Mouse (Mus musculus) myocyte (in vitro differentiated cells): ENCODE results near the gene Pde6d. TPM values are rescaled to one million over a fixed set of nuclear protein-coding genes. Genes with fewer than 3 reads are reported as not detected.
A peak's percentile ranks its signal among the peaks of the same experiment; 100 is the strongest.

ENCODE experiments used
- H3K27me3 ChIP-seq: one replicate; pipeline ENCODE4 v1.6.1; 2011; ENCODE audit not compliant: control insufficient read depth, insufficient read depth, insufficient read length
- H3K36me3 ChIP-seq: one replicate; pipeline ENCODE4 v1.6.1; 2011; ENCODE audit not compliant: control insufficient read depth, insufficient read depth
- H3K4me2 ChIP-seq: one replicate; pipeline ENCODE4 v1.6.1; 2011; ENCODE audit warnings: low read depth, control low read depth
- H3K4me3 ChIP-seq: one replicate; pipeline ENCODE4 v1.5.1; 2011; ENCODE audit warnings: mild to moderate bottlenecking, control low read depth, moderate library complexity
- H3K79me2 ChIP-seq: one replicate; pipeline ENCODE4 v1.6.1; 2011; ENCODE audit not compliant: control insufficient read depth, insufficient read depth
- H3ac ChIP-seq: one replicate; pipeline ENCODE4 v1.6.1; 2011; ENCODE audit not compliant: control insufficient read depth, insufficient read length
- CEBPB ChIP-seq: IDR thresholded peaks from 2 replicates; pipeline ENCODE4 v1.6.1; 2011; ENCODE audit warnings: mild to moderate bottlenecking, moderate library complexity; ENCODE audit not compliant: poor library complexity, insufficient read depth, severe bottlenecking
- E2F4 ChIP-seq: IDR thresholded peaks from one replicate; pipeline ENCODE4 v1.6.1; 2011; ENCODE audit warnings: mild to moderate bottlenecking, control low read depth, moderate library complexity; ENCODE audit not compliant: insufficient read depth
- MAX ChIP-seq: IDR thresholded peaks from one replicate; pipeline ENCODE4 v1.6.1; 2011; ENCODE audit warnings: low read depth, mild to moderate bottlenecking, control low read depth
- MYOD1 ChIP-seq, 3 experiments: IDR thresholded peaks; one replicate each; pipeline ENCODE4 v1.6.1; 2011; ENCODE audit warnings: control low read depth in 2 of 3, low read depth in 2 of 3, mild to moderate bottlenecking in 2 of 3, moderate library complexity in 1 of 3; ENCODE audit not compliant: insufficient read length in 2 of 3, control insufficient read depth in 1 of 3
- MYOG ChIP-seq, 3 experiments: IDR thresholded peaks; one replicate each; pipeline ENCODE4 v1.6.1; 2011; ENCODE audit warnings: control low read depth in 2 of 3, low read depth in 2 of 3, mild to moderate bottlenecking in 2 of 3; ENCODE audit not compliant: insufficient read length in 2 of 3, control insufficient read depth in 1 of 3, insufficient read depth in 1 of 3
- POLR2A ChIP-seq: IDR thresholded peaks from one replicate; pipeline ENCODE4 v1.6.1; 2011; ENCODE audit warnings: low read depth, mild to moderate bottlenecking, control low read depth, moderate library complexity; ENCODE audit not compliant: insufficient read length
- POLR2AphosphoS2 ChIP-seq: IDR thresholded peaks from one replicate; pipeline ENCODE4 v1.6.1; 2011; ENCODE audit warnings: low read depth, control low read depth; ENCODE audit not compliant: insufficient read length
- REST ChIP-seq: IDR thresholded peaks from one replicate; pipeline ENCODE4 v1.6.1; 2011; ENCODE audit warnings: mild to moderate bottlenecking, control low read depth, moderate library complexity; ENCODE audit not compliant: insufficient read depth, insufficient read length
- SRF ChIP-seq: IDR thresholded peaks from one replicate; pipeline ENCODE4 v1.6.1; 2011; ENCODE audit warnings: low read depth; ENCODE audit not compliant: control insufficient read depth, insufficient read length
- TCF12 ChIP-seq: IDR thresholded peaks from one replicate; pipeline ENCODE4 v1.6.1; 2011; ENCODE audit warnings: mild to moderate bottlenecking, control low read depth; ENCODE audit not compliant: poor library complexity, insufficient read depth, severe bottlenecking
- TCF3 ChIP-seq: IDR thresholded peaks from one replicate; pipeline ENCODE4 v1.6.1; 2011; ENCODE audit warnings: low read depth, control low read depth; ENCODE audit not compliant: insufficient read length
- USF1 ChIP-seq: IDR thresholded peaks from one replicate; pipeline ENCODE4 v1.6.1; 2011; ENCODE audit warnings: low read depth, mild to moderate bottlenecking, control low read depth, moderate library complexity
- polyA plus RNA-seq: library from polyadenylated mRNA; unstranded; fragments of >200 nt; fragmentation: generic; extraction: Trizol; gene quantifications from one replicate; pipeline ENCODE4 v1.2.1, GENCODE M21; 2012; ENCODE audit warnings: missing spikeins

Gene Pde6d
- polyA plus RNA-seq, 1 experiment, result 50.0 TPM

DNA sequence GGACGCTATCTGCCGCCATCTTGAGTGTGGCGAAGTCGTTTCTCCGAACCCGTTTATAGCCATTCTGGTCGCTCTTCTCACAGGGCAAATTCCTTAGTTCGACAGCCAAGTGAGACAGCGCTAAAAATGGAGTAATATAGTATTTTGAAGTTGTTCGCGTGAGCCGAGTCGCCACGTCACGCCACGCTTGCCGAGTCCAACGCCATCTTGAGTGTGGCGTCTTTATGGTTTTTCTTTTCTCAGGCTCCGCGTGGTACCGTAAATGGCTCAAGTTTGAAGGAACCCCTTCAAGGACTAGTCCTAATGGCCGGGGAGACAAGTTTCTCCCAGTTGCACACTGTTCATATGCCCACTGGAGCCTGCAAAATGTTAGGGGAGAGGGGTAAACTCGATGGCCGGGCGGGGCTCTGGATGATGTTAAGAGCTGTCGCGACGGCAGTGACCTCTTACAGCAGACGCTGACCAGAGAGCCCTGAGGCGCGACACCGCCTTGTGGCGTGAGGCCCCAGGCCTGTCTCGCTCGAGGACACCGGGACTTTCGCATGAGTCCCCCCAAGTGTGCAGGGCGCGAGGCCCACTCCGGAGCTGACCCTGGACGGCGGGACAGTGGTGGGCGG is 56.8 kb downstream of the Pde6d start:
- Histone ChIP-seq H3K4me2 (peak overlapping the region; percentile 99), H3K4me3 (peak overlapping the region; percentile 81), H3ac (peak overlapping the region; percentile 85), H3K27me3 (no peaks in the 10 kb centered on the region), H3K79me2 (peaks cover 36% of the 10 kb centered on the region), H3K36me3 (peaks cover 14% of the 10 kb centered on the region)
- TF ChIP-seq USF1 (no peak), REST (peak; percentile 64), E2F4 (no peak), CEBPB (no peak), SRF (no peak), MYOD1 (IDR thresholded peaks at IDR 0.05; ENCODE audit: control insufficient read depth in 1 of 3, insufficient read length in 2 of 3, low read depth in 2 of 3) (peak in 1 of 3 experiments; percentile 7), MAX (peak; percentile 31), TCF3 (no peak), TCF12 (no peak), POLR2A (no peak), POLR2AphosphoS2 (no peak), MYOG (IDR thresholded peaks at IDR 0.05; ENCODE audit: control insufficient read depth in 1 of 3, insufficient read depth in 1 of 3, insufficient read length in 2 of 3, low read depth in 2 of 3) (no peak)

DNA sequence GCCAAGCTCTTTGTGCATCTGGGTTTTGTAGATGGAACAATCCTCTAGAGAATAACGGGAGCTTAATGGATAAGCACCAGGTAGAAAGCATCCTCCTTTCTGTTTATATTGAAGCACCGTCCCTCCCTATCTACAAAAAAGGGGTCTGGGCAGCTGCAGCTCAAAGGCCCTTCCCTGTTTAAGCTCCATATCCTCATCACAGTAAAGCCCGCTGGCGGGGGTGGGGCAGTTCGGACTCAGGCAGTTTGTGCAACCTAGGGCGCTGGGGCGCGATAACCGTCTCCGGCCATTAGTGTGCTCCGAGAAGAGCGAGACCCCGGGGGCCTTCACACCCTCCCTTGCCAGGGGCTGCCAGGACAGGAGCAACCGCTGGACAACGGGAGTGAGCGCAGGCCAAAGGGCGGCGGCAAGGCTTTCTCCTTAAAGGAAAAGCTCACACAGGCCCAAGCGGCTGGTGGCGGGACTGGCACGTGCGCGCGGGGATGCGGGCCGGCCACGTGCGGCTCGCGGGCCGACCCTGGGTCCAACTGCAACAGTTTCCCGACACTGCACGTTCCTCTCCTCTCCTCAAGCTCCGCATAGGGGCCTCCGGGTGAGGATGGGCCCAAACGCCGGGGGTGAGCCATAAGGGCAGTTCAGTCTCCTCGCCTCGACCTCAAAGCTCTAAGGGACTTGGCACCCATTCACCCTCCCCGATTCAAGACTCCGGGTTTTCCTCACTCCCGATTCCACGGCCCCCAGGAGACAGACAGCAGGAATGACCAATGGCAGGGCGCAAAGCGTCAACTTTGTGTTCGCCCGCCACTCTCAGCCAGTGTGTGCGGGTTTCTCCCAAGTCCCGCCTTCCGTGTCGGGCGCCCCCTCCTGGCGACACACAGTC is 57.6 kb downstream of the Pde6d start:
- Histone ChIP-seq H3ac (peak overlapping the region; percentile 85), H3K79me2 (peaks cover 32% of the 10 kb centered on the region), H3K4me3 (peak overlapping the region; percentile 81), H3K4me2 (peak overlapping the region; percentile 99), H3K27me3 (no peaks in the 10 kb centered on the region), H3K36me3 (peaks cover 11% of the 10 kb centered on the region)
- TF ChIP-seq USF1, result no peak
- no peak for TF ChIP-seq MYOG (IDR thresholded peaks at IDR 0.05; ENCODE audit: control insufficient read depth in 1 of 3, insufficient read depth in 1 of 3, insufficient read length in 2 of 3, low read depth in 2 of 3)
- TF ChIP-seq POLR2AphosphoS2, result peak; percentile 4
- no peak for TF ChIP-seq MYOD1 (IDR thresholded peaks at IDR 0.05; ENCODE audit: control insufficient read depth in 1 of 3, insufficient read length in 2 of 3, low read depth in 2 of 3)
- TF ChIP-seq REST, result no peak
- peak; percentile 83 for TF ChIP-seq E2F4
- TF ChIP-seq TCF12, result no peak
- peak; percentile 26 for TF ChIP-seq POLR2A
- TF ChIP-seq SRF, result peak; percentile 19
- TF ChIP-seq TCF3, result no peak
- TF ChIP-seq CEBPB, result no peak
- no peak for TF ChIP-seq MAX

DNA sequence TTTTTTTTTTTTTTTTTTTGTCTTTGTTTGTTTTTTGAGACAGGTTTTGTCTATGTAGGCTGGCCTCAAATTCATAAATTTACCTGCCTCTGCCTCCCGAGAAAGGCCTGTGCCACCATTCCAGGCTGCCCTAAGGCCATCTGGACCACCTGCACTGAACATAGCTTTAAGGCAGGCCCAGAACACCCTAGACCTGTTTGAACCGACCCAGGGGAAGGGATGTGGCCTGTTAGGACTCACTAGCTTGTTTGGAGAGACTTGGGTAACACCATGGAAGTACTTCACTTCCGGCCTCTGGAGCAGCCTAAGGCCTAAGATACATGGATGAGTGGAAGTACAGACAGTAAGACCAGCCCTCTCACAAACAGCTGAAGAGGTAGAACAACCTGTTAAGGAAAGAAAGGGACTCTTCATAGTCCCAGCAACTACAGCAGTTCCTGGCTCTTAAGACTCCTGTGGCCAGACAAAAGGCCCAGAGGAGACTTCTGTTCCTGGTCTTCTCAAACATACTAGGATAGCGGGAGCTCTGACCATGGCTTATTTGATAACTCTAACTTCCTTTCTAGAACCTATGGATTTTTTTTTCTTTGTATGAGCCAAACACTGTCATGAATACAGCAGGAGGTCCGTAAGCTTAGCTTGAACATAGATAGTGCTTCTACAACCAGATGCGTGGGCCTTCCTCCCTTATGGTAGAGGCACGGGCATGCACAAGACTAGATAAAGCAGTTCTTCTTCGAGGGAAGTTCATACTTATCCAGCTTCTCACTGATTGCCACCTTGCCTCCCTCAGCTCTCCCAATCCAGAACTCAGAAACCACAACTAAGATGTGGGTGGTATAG is 58.4 kb downstream of the Pde6d start:
- Histone ChIP-seq H3K4me3 (peak overlapping the region; percentile 81), H3ac (no peak overlapping the region), H3K36me3 (peaks cover 3% of the 10 kb centered on the region), H3K79me2 (peaks cover 24% of the 10 kb centered on the region), H3K4me2 (peak overlapping the region; percentile 56), H3K27me3 (no peaks in the 10 kb centered on the region)
- TF ChIP-seq E2F4, result no peak
- TF ChIP-seq CEBPB, result no peak
- no peak for TF ChIP-seq SRF
- TF ChIP-seq TCF3, result no peak
- TF ChIP-seq USF1, result no peak
- no peak for TF ChIP-seq MYOG (IDR thresholded peaks at IDR 0.05; ENCODE audit: control insufficient read depth in 1 of 3, insufficient read depth in 1 of 3, insufficient read length in 2 of 3, low read depth in 2 of 3)
- no peak for TF ChIP-seq TCF12
- TF ChIP-seq POLR2AphosphoS2, result no peak
- TF ChIP-seq REST, result no peak
- TF ChIP-seq MYOD1 (IDR thresholded peaks at IDR 0.05; ENCODE audit: control insufficient read depth in 1 of 3, insufficient read length in 2 of 3, low read depth in 2 of 3), result no peak
- TF ChIP-seq POLR2A, result no peak
- no peak for TF ChIP-seq MAX

DNA sequence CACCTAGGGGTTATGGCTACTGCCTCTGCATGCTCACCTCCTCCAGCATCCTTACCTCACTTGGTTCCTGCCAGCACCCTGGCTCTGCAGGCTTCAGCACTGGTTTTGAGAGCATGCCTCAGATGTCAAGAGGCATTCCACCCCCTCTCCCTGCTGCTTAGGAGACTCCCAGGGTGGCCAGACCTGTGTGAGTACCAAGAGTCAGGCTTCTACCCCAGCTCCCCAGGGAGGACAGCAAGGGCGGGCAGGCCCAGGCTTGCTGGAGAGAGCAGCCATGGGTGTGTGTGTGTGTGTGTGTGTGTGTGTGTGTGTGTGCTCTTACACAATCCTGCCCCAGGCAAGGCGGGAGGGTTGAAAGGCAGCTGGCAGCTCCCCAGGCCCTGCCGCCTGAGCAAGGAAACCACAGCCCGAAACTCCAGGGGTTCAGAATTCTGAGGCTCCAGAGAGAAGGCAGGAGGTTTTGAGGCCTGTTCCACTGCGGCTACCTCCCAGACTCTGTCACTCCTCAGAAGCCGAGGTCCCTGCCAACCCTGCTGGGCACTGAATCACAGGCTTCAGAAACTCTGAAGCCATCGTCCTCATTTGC is 60.0 kb downstream of the Pde6d start:
- H3K4me2 ChIP-seq, result peak overlapping the region; percentile 40
- TF ChIP-seq E2F4 (peak; percentile 59), MAX (no peak), POLR2AphosphoS2 (no peak), TCF3 (no peak), POLR2A (no peak), USF1 (no peak), TCF12 (no peak), SRF (no peak), MYOD1 (IDR thresholded peaks at IDR 0.05; ENCODE audit: control insufficient read depth in 1 of 3, insufficient read length in 2 of 3, low read depth in 2 of 3) (peak in 2 of 3 experiments; percentile 15 to 63), MYOG (IDR thresholded peaks at IDR 0.05; ENCODE audit: control insufficient read depth in 1 of 3, insufficient read depth in 1 of 3, insufficient read length in 2 of 3, low read depth in 2 of 3) (peak in 1 of 3 experiments; percentile 64), CEBPB (peak; percentile 85), REST (no peak)
- H3K4me3 ChIP-seq, result no peak overlapping the region
- H3ac ChIP-seq, result no peak overlapping the region
- H3K27me3 ChIP-seq, result no peaks in the 10 kb centered on the region
- H3K36me3 ChIP-seq, result no peaks in the 10 kb centered on the region
- H3K79me2 ChIP-seq, result peaks cover 7% of the 10 kb centered on the region
